Mouse (Mus musculus): ENCODE results near the gene Asic5. TPM values are rescaled to one million over a fixed set of nuclear protein-coding genes. Genes with fewer than 3 reads are reported as not detected.

Gene Asic5
- total RNA-seq, 4 experiments from 2014 or later = not detected

GRCm38 (mm10) chr3:82007002-82007401, 24.9 kb downstream of the Asic5 start:
- no peak for DNase-seq (ENCODE audit: low spot score in 2 of 2)

- DNase-seq (ENCODE audit: low spot score in 2 of 2) = no peak
Observed at GRCm38 (mm10) chr3:82014148-82014703, 32.1 kb downstream of the Asic5 start.

GRCm38 (mm10) chr3:82022421-82022920, 40.4 kb downstream of the Asic5 start:
- no peak for DNase-seq (ENCODE audit: low spot score in 2 of 2)

- no peak for DNase-seq (ENCODE audit: low spot score in 2 of 2)
Observed at GRCm38 (mm10) chr3:82023065-82023464, 41.0 kb downstream of the Asic5 start.

GRCm38 (mm10) chr3:82027286-82027685, 45.2 kb downstream of the Asic5 start:
- DNase-seq (ENCODE audit: low spot score in 2 of 2) = no peak

GRCm38 (mm10) chr3:82029229-82029628, 47.1 kb downstream of the Asic5 start:
- no peak for DNase-seq (ENCODE audit: low spot score in 2 of 2)

GRCm38 (mm10) chr3:82030008-82030748, 48.1 kb downstream of the Asic5 start:
- no peak for DNase-seq (ENCODE audit: low spot score in 2 of 2)

- DNase-seq (ENCODE audit: low spot score in 2 of 2) = no peak
Observed at GRCm38 (mm10) chr3:82036262-82037044, 54.4 kb downstream of the Asic5 start.

- DNase-seq (ENCODE audit: low spot score in 2 of 2) = no peak
Observed at GRCm38 (mm10) chr3:82043676-82044075, 61.6 kb downstream of the Asic5 start.

- no peak for DNase-seq (ENCODE audit: low spot score in 2 of 2)
Observed at GRCm38 (mm10) chr3:82044902-82045301, 62.8 kb downstream of the Asic5 start.

GRCm38 (mm10) chr3:82046087-82046486, 64.0 kb downstream of the Asic5 start:
- DNase-seq (ENCODE audit: low spot score in 2 of 2) = no peak

GRCm38 (mm10) chr3:82047100-82047753, 65.1 kb downstream of the Asic5 start:
- no peak for DNase-seq (ENCODE audit: low spot score in 2 of 2)

- DNase-seq (ENCODE audit: low spot score in 2 of 2) = no peak
Observed at GRCm38 (mm10) chr3:82048078-82048477, 66.0 kb downstream of the Asic5 start.

- DNase-seq (ENCODE audit: low spot score in 2 of 2) = no peak
Observed at GRCm38 (mm10) chr3:82048681-82049080, 66.6 kb downstream of the Asic5 start.

- no peak for DNase-seq (ENCODE audit: low spot score in 2 of 2)
Observed at GRCm38 (mm10) chr3:82051468-82051867, 69.4 kb downstream of the Asic5 start.

GRCm38 (mm10) chr3:82052029-82052428, 69.9 kb downstream of the Asic5 start:
- DNase-seq (ENCODE audit: low spot score in 2 of 2) = no peak

- no peak for DNase-seq (ENCODE audit: low spot score in 2 of 2)
Observed at GRCm38 (mm10) chr3:82054283-82054974, 72.3 kb downstream of the Asic5 start.

GRCm38 (mm10) chr3:82057201-82057600, 75.1 kb downstream of the Asic5 start:
- DNase-seq (ENCODE audit: low spot score in 2 of 2) = no peak

GRCm38 (mm10) chr3:82061402-82062180, 79.5 kb downstream of the Asic5 start:
- DNase-seq (ENCODE audit: low spot score in 2 of 2) = no peak

- DNase-seq (ENCODE audit: low spot score in 2 of 2) = no peak
Observed at GRCm38 (mm10) chr3:82067830-82068229, 85.7 kb downstream of the Asic5 start.

All from left cerebral cortex, adult 8-10 months (tissue).